Mouse (Mus musculus) forebrain, embryonic 12.5 days (tissue): Measurements from ENCODE around the gene Dbr1. TPM values are rescaled to one million over a fixed set of nuclear protein-coding genes. Genes with fewer than 3 reads are reported as not detected.

Experiments
- ATAC-seq: fragments of 200-750 bp; cut with Nextera tagmentation; 2 replicates; pipeline ENCODE4 v1.8.0; 2017; ENCODE audit warnings: moderate TSS enrichment; ENCODE audit not compliant: low FRiP score
- H3K27ac ChIP-seq: fragments of 300-500 bp; sonication (generic); 2 replicates; pipeline ENCODE4 v1.5.1; 2016; ENCODE audit warnings: mild to moderate bottlenecking
- H3K27me3 ChIP-seq: fragments of 300-500 bp; sonication (generic); 2 replicates; pipeline ENCODE4 v1.6.1; 2016; ENCODE audit warnings: mild to moderate bottlenecking
- H3K36me3 ChIP-seq: fragments of 300-500 bp; sonication (generic); replicated peaks from 2 replicates; pipeline ENCODE4 v1.6.1; 2016; ENCODE audit warnings: mild to moderate bottlenecking
- H3K4me1 ChIP-seq: fragments of 300-500 bp; sonication (generic); 2 replicates; pipeline ENCODE4 v1.6.1; 2016
- H3K4me2 ChIP-seq: fragments of 300-500 bp; sonication (generic); 2 replicates; pipeline ENCODE4 v1.6.1; 2016; ENCODE audit warnings: mild to moderate bottlenecking, moderate library complexity
- H3K4me3 ChIP-seq: fragments of 300-500 bp; sonication (generic); replicated peaks from 2 replicates; pipeline ENCODE4 v1.5.1; 2016; ENCODE audit warnings: mild to moderate bottlenecking
- H3K9ac ChIP-seq: fragments of 300-500 bp; sonication (generic); 2 replicates; pipeline ENCODE4 v1.6.1; 2016; ENCODE audit warnings: mild to moderate bottlenecking
- H3K9me3 ChIP-seq: fragments of 300-500 bp; sonication (generic); 2 replicates; pipeline ENCODE4 v1.6.1; 2016
- WGBS: fragments of 180-500 bp; shearing (Covaris S2); methylation state at CpG from one replicate; pipeline ENCODE4 v1.1.7; 2016; 5-methylcytosine and 5-hydroxymethylcytosine counted together
- polyA plus RNA-seq: library from polyadenylated mRNA; unstranded; fragments of >200 nt; fragmentation: Nextera tagmentation; extraction: Ambion mirVana; gene quantifications from 2 replicates; pipeline ENCODE4 v1.2.1, GENCODE M21; 2016

Gene Dbr1
- polyA plus RNA-seq, 1 experiment from 2014 or later = 35.7 TPM

DNA sequence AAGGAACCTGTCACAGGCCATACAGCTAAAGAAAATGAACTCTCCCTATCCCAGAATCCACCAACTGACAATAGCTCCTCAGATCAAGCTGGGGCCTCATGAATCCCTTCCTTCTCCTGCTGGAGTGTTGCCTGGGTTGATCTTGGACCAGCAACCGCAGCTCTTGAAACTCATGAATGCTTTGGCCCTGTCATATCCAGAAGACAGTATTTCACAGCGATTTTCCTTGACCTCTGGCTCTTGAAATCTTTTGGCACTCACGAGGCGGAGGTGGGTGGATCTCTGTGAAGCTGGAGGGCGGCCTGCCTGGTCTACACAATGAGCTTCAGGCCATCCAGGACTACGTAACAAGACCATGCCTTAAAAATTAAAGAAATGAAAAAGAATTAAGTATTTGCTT lies 48.5 kb downstream of the Dbr1 start:
- H3K4me1 ChIP-seq = peaks cover 6% of the 10 kb centered on the region

GRCm38 (mm10) chr9:99628581-99628980 lies 53.0 kb downstream of the Dbr1 start:
- no peak for ATAC-seq
- 55% methylated on average over 4 of the region's 4 CpGs for WGBS
- H3K4me3 ChIP-seq = no peak overlapping the region
- no peak overlapping the region for H3K9ac ChIP-seq
- no peaks in the 10 kb centered on the region for H3K27me3 ChIP-seq
- H3K4me1 ChIP-seq = peaks cover 37% of the 10 kb centered on the region
- 0 out of 2 replicates have a peak overlapping the region, but pooled peaks have one; percentile 84 for H3K27ac ChIP-seq
- peaks cover 5% of the 10 kb centered on the region for H3K36me3 ChIP-seq
- H3K4me2 ChIP-seq = peak overlapping the region; percentile 79
- H3K9me3 ChIP-seq = no peaks in the 10 kb centered on the region

More for the DNA sequence above, 48.5 kb downstream of the Dbr1 start:
- no peaks in the 10 kb centered on the region for H3K9me3 ChIP-seq
- no peak for ATAC-seq
- 82% methylated on average over 6 of the region's 6 CpGs for WGBS
- H3K27me3 ChIP-seq = no peaks in the 10 kb centered on the region
- no peak overlapping the region for H3K27ac ChIP-seq
- H3K36me3 ChIP-seq = no peaks in the 10 kb centered on the region
- no peak overlapping the region for H3K9ac ChIP-seq
- H3K4me3 ChIP-seq = no peak overlapping the region
- no peak overlapping the region for H3K4me2 ChIP-seq

DNA sequence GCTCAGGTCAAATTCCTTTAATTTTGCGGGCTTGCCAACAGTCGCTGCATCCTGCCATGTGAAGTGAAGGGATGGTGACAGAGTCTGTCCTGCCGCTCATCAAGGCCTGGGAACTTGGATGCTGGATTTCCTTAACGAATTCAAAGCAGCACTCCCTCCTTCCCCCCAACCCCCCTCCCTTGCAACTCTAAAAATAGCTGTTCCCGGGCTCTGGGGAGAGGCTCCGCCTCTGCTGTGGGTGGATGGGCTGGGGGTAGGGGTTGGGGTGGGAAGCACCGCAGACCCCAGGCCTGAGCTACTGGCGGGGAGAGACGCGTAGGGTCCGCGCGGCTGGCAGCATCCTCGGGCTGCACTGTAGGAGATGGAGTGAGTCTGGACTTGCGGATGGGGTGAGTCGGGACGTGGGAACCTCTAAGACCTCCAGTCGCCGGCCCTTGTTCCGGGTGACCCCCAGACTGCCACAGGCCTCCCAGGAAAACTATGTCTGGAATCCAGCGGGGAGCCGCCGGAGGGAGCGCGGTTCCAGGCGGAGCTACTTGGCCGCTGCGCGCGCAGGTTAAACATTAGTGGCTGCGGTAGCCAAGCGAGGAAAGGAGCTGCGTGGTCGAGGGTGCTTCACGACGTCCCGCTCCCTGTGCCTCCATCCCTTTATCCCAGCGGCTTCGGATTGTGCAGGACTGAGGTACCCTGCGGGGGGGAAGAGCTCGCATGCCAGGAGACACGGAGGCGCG lies 53.8 kb downstream of the Dbr1 start, which contains the start of gene Dzip1l:
Gene Dzip1l (plus strand): TSS at position 216 of the 731 bp plus-strand sequence.
- H3K9ac ChIP-seq = peak within 1 kb of the TSS; percentile 78
- H3K9me3 ChIP-seq = no peaks in the 10 kb centered on the region
- H3K36me3 ChIP-seq = peaks cover 12% of the 10 kb centered on the region
- peak within 1 kb of the TSS; percentile 79 for H3K4me2 ChIP-seq
- no peaks in the 10 kb centered on the region for H3K27me3 ChIP-seq
- peak; percentile 94 for ATAC-seq
- H3K4me3 ChIP-seq = peak within 1 kb of the TSS; percentile 63
- peak within 1 kb of the TSS; percentile 84 for H3K27ac ChIP-seq
- under 1% methylated on average over 44 of the region's 44 CpGs for WGBS
- peaks cover 37% of the 10 kb centered on the region for H3K4me1 ChIP-seq

DNA sequence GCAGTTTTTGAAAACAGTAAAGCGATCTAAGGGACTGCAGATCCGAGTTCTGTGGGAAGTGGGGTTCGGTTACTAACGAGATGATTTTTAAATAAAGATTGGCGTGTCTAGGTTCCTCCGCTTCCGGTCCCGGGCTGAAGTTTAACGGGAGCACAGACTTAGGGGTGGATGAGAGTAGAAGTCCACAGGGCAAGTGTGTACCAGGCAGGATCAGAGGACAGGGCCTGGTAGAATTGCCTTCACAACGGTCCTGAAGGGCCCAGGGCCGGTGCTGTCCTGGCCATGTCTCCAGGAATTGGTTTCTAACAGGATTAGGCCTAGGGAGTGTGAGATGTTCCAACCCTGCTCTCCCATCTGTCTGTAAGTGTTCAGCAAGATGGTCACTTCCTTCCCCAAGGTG lies 54.5 kb downstream of the Dbr1 start:
- peak; percentile 18; the same call in 1 of the 2 replicates for ATAC-seq
- 0% methylated on average over 11 of the region's 11 CpGs for WGBS
- Histone ChIP-seq H3K27ac (peak overlapping the region; percentile 84), H3K36me3 (peaks cover 17% of the 10 kb centered on the region), H3K4me3 (peak overlapping the region; percentile 63), H3K4me2 (peak overlapping the region; percentile 79), H3K9ac (peak overlapping the region; percentile 78), H3K4me1 (peaks cover 37% of the 10 kb centered on the region), H3K9me3 (no peaks in the 10 kb centered on the region), H3K27me3 (no peaks in the 10 kb centered on the region)

DNA sequence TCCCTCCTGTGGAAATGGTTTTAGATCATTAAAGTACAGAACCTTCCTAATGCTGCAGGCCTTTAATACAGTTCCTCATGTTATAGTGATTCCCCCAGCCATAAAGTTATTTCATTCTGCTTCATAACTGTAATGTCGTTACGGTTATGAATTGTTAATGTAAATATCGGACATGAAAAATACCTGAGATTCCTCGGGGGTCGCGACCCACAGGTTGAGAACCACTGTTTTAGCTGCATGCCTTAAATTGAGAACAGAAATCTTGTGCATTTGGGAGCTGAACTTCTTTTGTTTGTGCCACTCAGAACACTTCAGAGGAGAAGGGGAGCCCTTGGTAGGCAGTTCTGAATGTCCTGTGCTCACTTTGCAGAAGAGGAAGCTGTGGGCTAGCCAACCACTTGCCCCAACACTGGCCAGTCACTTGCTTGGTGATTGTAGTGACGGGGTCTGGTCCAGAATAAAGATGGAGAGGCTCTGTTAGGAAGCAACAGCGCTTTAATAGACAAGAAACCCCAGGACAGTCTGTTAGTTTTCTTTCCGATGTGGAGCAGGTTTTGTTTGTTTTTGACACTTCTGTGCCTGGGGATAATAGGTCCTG lies 55.0 kb downstream of the Dbr1 start:
- Histone ChIP-seq H3K27me3 (no peaks in the 10 kb centered on the region), H3K36me3 (peaks cover 20% of the 10 kb centered on the region), H3K4me2 (peak overlapping the region; percentile 79), H3K4me1 (peaks cover 37% of the 10 kb centered on the region), H3K27ac (no peak overlapping the region; the same call in 1 of the 2 replicates), H3K9me3 (no peaks in the 10 kb centered on the region), H3K9ac (peak overlapping the region; percentile 78), H3K4me3 (peak overlapping the region; percentile 63)
- no peak for ATAC-seq
- 47% methylated on average over 9 of the region's 9 CpGs for WGBS

DNA sequence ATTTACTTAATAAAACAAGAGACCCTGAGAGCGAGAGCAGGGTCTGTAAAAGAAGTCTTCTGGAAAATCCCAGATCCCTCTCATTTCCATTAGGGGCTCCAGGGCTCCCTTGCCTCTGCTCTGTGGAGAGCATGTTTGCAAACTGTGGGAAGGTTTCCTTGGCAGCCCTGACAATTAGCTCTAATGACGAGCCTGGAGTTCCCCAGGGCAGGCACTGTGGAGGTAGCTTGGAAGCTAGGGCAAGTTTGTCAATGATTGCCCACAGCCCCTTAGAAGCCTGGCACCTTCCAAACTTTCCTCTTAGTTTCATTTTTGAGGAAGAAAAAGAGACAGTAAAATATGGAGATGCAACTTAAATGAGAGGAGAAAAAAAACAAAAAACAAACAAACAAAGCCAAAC lies 56.2 kb downstream of the Dbr1 start:
- H3K4me3 ChIP-seq = no peak overlapping the region
- 26% methylated on average over 2 of the region's 2 CpGs for WGBS

DNA sequence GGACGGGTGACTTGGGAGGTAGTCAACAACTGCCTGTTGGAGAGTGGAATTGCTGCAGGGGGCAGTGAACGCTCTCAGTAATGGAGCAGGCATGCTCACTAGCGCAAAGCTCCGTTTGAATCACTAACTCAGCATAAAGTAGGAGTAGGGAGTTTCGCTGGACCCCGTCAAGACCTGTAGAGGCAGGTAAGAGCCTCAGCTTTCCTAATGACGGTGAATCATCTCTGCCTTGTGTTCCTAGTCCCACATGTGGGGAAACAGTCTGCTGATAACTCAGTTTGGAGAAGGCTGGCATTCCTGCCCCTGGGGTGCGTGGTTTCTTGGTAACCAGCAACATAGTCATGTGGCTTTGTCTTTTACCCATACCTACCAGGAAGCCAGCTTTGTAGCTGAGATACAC lies 56.7 kb downstream of the Dbr1 start:
- H3K4me1 ChIP-seq = peaks cover 37% of the 10 kb centered on the region
- H3K4me3 ChIP-seq = no peak overlapping the region
- H3K27ac ChIP-seq = no peak overlapping the region
- H3K9me3 ChIP-seq = no peaks in the 10 kb centered on the region
- H3K4me2 ChIP-seq = peak overlapping the region; percentile 79
- 50% methylated on average over 8 of the region's 8 CpGs for WGBS
- ATAC-seq = no peak
- no peaks in the 10 kb centered on the region for H3K27me3 ChIP-seq
- H3K9ac ChIP-seq = 0 out of 2 replicates have a peak overlapping the region, but pooled peaks have one; percentile 42
- H3K36me3 ChIP-seq = peaks cover 22% of the 10 kb centered on the region

More for the DNA sequence above, 56.2 kb downstream of the Dbr1 start:
- Histone ChIP-seq H3K4me1 (peaks cover 37% of the 10 kb centered on the region), H3K36me3 (peaks cover 20% of the 10 kb centered on the region), H3K9me3 (no peaks in the 10 kb centered on the region), H3K9ac (no peak overlapping the region), H3K27ac (peak overlapping the region; percentile 36; the same call in 1 of the 2 replicates), H3K4me2 (peak overlapping the region; percentile 79), H3K27me3 (no peaks in the 10 kb centered on the region)
- no peak for ATAC-seq

Other genes with a start within 250 kb of the Dbr1 start
- gene Esyt3, start 217.2 kb upstream of the Dbr1 start, polyA plus RNA-seq = 0.22 and 0.26 TPM in 2 replicates
- 23.8 and 26.3 TPM in 2 replicates for gene Mras, start 138.4 kb upstream of the Dbr1 start, polyA plus RNA-seq
- 0.31 and 0.42 TPM in 2 replicates for gene Nme9, start 124.3 kb upstream of the Dbr1 start, polyA plus RNA-seq
- gene Armc8, start 6.9 kb upstream of the Dbr1 start, polyA plus RNA-seq = 43.0 and 44.2 TPM in 2 replicates
- gene A4gnt, start 36.7 kb downstream of the Dbr1 start, polyA plus RNA-seq = not detected in 2 replicates
- gene Dzip1l, start 53.7 kb downstream of the Dbr1 start, polyA plus RNA-seq = 20.6 and 22.3 TPM in 2 replicates
- not detected in 2 replicates for gene Cldn18, start 141.5 kb downstream of the Dbr1 start, polyA plus RNA-seq